Mouse (Mus musculus): ENCODE results near the gene Crocc2. TPM values are rescaled to one million over a fixed set of nuclear protein-coding genes. Genes with fewer than 3 reads are reported as not detected.

The Crocc2 gene
- polyA plus RNA-seq, 1 experiment from 2014 or later, result 0.04 TPM

DNA sequence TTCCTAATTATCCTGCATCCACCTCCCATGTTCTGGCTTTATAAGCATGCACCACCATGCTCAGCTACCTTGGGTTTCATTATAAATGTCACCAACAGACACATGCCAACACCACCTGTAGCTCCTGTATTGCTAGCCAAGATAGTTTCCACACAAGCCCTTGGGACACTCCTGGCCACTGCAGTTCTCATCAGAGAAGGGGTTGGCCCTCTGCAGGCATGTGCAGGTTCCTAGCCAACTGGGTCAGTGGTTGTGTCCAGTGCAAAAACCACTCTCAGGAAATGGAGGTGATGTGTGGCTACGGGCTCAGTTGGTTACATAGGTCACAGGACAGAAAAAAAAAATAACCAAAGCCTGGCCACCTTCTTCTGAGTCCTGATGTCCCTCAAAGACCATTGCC lies 25.7 kb upstream of the Crocc2 start:
- Histone ChIP-seq H3K36me3 (no peaks in the 10 kb centered on the region), H3K9me3 (no peaks in the 10 kb centered on the region), H3K27ac (no peak overlapping the region), H3K27me3 (replicated peaks) (no peaks in the 10 kb centered on the region), H3K9ac (no peak overlapping the region), H3K4me1 (replicated peaks) (0 out of 2 replicates have a peak, but pooled peaks cover 3% of the 10 kb centered on the region), H3K4me3 (replicated peaks) (no peak overlapping the region), H3K4me2 (replicated peaks) (no peak overlapping the region)
- ATAC-seq, result no peak
- 91% methylated on average over 1 of the region's 1 CpGs for WGBS

DNA sequence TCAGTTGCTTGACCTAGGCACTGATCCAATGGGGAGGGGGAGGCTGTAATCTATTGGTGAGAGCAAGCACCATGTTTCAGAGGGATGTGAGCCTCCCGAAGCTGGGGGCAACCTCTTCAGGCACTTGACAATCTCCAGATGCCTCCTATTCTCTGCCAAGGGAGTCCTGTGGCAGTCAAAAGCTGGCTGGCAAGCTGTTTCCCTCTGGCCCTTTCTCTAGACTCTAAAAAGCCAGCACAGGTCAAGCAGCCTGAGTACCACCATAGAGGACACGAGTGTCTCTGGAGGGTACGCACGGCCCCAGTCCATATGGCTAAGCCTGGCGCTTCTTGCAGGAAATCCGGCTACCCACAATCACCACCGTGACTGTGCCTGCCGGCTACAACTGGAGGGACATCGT lies 24.3 kb upstream of the Crocc2 start:
- Histone ChIP-seq H3K27me3 (replicated peaks) (no peaks in the 10 kb centered on the region), H3K4me1 (replicated peaks) (no peaks in the 10 kb centered on the region), H3K36me3 (no peaks in the 10 kb centered on the region), H3K27ac (no peak overlapping the region), H3K4me3 (replicated peaks) (no peak overlapping the region), H3K9me3 (no peaks in the 10 kb centered on the region), H3K9ac (no peak overlapping the region), H3K4me2 (replicated peaks) (no peak overlapping the region)
- WGBS, result 79% methylated on average over 9 of the region's 9 CpGs
- no peak for ATAC-seq

DNA sequence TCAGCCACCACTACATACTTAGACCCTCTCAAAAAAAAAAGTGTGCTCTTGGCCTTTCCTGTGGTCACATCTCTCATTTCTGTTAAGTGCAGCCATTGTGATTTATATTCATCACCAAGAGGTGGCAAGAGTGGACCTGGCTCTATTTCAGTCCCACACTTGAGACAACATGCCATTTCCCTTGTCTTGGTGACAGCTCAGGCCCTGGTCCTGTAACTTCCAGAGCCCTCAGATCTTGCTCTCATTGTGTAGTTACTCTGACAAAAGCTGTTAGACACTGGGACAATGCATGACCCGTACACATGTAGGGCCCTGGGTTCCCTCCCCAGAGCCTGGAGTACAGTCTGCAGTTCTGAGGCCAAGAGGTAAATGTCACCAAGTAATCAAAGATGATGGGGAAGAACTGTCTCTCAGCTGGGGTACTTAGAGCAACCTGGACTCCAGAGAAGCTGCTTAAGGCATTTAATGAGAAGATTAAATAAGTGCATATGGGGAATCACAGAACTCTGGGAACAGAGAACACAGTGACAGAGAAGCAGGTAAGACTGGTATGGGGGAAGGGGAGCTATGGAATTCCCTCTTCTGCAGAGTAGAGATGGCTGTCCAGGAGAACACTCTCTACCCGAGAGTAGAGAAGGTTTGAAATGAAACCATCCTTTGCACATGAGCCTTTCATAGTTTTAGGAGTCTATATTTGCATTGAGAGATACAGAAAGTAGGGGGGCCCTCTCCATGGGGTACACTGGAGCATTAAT lies 17.4 kb upstream of the Crocc2 start:
- no peaks in the 10 kb centered on the region for H3K36me3 ChIP-seq
- no peak overlapping the region for H3K4me2 ChIP-seq (replicated peaks)
- no peak overlapping the region for H3K27ac ChIP-seq
- H3K4me1 ChIP-seq (replicated peaks), result no peaks in the 10 kb centered on the region
- WGBS, result 67% methylated on average over 2 of the region's 2 CpGs
- no peak overlapping the region for H3K9ac ChIP-seq
- no peaks in the 10 kb centered on the region for H3K9me3 ChIP-seq
- no peak for ATAC-seq
- no peak overlapping the region for H3K4me3 ChIP-seq (replicated peaks)
- no peaks in the 10 kb centered on the region for H3K27me3 ChIP-seq (replicated peaks)

DNA sequence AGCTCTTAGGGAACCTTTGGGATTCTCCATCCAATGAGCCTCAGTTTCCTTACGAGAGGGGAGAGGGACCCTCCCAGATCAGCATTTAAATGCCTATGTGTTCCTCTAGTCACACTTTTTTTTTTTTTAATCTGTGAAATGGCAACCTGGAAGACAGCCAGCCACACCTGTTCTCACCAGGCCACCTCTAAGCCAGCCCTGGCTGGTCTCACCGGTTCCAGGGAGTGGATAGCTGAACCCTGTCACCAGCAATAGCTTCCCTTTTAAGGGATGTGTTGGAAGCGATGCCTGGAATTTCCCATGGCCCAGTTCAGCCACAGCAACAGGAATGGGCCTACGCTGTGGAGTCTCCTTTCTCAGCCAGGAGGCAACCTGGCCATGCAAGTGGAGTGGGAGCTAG lies 11.0 kb upstream of the Crocc2 start:
- Histone ChIP-seq H3K9me3 (no peaks in the 10 kb centered on the region), H3K4me3 (replicated peaks) (no peak overlapping the region), H3K9ac (no peak overlapping the region), H3K27me3 (replicated peaks) (no peaks in the 10 kb centered on the region), H3K4me1 (replicated peaks) (peaks cover 18% of the 10 kb centered on the region; the same call in 1 of the 2 replicates), H3K27ac (no peak overlapping the region), H3K4me2 (replicated peaks) (no peak overlapping the region), H3K36me3 (no peaks in the 10 kb centered on the region)
- peak; percentile 24; the same call in 1 of the 2 replicates for ATAC-seq
- 78% methylated on average over 4 of the region's 4 CpGs for WGBS

DNA sequence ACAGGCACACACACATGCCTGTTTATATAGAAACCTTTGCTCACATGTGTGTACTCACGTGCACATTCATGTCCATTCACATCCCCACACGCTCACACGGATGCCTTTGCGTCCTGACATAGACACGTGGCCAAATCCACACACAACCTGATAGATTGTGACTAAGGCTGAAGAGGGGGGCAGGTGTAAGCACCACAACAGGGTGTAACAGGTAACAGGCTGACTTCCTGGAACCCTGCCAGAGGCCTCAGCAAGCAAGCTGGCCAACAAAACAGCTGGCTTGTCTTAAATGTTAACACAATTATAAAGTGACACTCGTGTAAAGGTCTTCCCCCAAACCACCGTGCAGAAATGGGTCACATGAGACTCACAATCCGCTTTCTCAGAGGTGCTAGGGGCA lies 9.6 kb upstream of the Crocc2 start:
- no peaks in the 10 kb centered on the region for H3K36me3 ChIP-seq
- no peaks in the 10 kb centered on the region for H3K27me3 ChIP-seq (replicated peaks)
- 72% methylated on average over 8 of the region's 8 CpGs for WGBS
- H3K9ac ChIP-seq, result no peak overlapping the region
- peak overlapping the region; percentile 55 for H3K4me2 ChIP-seq (replicated peaks)
- no peak for ATAC-seq
- peaks cover 18% of the 10 kb centered on the region; the same call in 1 of the 2 replicates for H3K4me1 ChIP-seq (replicated peaks)
- H3K4me3 ChIP-seq (replicated peaks), result no peak overlapping the region; the same call in 1 of the 2 replicates
- no peaks in the 10 kb centered on the region for H3K9me3 ChIP-seq
- H3K27ac ChIP-seq, result no peak overlapping the region

DNA sequence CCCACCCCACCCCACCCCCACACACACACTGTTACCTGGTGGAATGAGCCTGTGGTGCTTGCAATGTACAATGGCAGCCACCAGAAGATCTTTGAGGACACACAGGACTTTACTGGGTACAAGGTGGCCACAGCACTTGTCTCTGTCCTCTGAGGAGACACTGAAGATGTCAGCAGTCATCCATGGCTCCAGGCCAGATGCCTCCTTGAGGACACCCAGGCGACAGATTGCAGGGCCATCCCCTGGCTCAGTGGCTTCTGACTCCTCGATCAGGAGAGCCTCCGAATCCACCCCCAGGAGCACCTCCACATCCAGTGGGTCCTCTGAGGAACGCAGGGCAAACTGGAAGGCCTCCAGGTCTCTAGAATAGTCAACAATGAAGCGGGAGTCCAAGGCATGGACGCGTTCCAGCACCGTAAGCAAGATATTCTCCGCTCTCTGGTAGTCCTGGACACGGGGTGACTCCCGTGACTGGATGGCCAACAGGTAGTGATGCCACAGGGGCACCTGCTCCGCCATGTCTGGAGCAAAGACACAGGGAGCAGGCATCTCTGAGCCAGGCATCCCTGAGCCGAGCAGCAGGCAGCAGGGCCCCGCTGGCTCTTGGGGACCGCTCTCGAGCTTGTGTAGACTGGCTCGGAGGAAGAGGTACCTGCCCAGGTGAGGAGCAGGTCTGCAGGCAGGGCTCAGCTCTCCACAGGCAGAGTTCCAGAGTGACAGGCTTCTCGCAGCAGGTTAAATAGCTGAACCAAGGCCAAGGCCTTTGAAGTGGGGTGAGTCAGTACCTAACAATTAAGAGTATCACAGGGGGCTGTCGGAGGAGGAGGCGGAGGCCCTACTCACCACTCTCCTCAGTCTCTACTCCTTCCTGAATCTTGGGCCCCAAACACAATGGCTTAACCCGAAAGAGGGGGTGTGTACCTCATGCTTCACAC lies 8.7 kb upstream of the Crocc2 start:
- Histone ChIP-seq H3K4me3 (replicated peaks) (peak overlapping the region; percentile 9), H3K9ac (peak overlapping the region; percentile 21; the same call in 1 of the 2 replicates), H3K27me3 (replicated peaks) (no peaks in the 10 kb centered on the region), H3K9me3 (no peaks in the 10 kb centered on the region), H3K4me1 (replicated peaks) (peaks cover 18% of the 10 kb centered on the region; the same call in 1 of the 2 replicates), H3K4me2 (replicated peaks) (peak overlapping the region; percentile 55), H3K27ac (peak overlapping the region; percentile 15), H3K36me3 (no peaks in the 10 kb centered on the region)
- WGBS, result 70% methylated on average over 21 of the region's 21 CpGs
- peak; percentile 55 for ATAC-seq

DNA sequence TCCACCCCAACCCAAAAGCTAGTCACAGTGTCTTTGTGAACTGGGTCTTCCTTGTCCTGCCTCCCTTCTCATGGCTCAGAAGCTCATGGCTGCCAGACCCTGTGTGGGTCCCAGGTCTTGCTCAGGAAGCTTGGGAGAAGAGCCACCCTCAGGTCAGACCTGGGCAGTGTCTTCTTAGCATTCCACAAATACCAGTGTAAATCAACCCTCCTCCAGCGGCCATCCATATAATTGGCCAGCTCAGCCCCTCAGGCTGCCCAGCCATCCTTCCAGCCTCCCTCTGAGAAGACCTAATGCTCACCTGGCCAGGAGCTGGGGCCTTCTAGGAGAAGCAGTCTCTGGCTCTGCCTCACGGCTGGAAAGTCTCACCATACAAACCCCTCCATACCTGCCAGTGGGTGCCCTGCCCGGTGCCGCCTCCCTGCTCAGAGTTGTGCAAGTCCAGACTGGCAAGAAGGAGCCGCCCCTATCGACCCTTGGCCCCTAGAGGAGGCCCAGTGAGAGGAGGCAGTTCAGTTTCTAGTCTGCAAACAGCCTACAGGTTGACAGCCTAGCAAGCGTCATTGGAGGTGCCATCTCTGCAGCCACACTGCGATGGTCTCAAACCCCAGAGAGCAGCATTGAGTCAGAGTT lies 7.9 kb upstream of the Crocc2 start, which contains the start of gene 2310007B03Rik:
2310007B03Rik (minus strand) TSS at position 448 of the 633 bp plus-strand sequence.
- 41% methylated on average over 8 of the region's 8 CpGs for WGBS
- Histone ChIP-seq H3K27ac (peak within 1 kb of the TSS; percentile 44), H3K4me1 (replicated peaks) (peaks cover 18% of the 10 kb centered on the region; the same call in 1 of the 2 replicates), H3K4me3 (replicated peaks) (peak within 1 kb of the TSS; percentile 9), H3K27me3 (replicated peaks) (no peaks in the 10 kb centered on the region), H3K9me3 (no peaks in the 10 kb centered on the region), H3K9ac (peak within 1 kb of the TSS; percentile 21; the same call in 1 of the 2 replicates), H3K36me3 (no peaks in the 10 kb centered on the region), H3K4me2 (replicated peaks) (peak within 1 kb of the TSS; percentile 55)
- ATAC-seq, result peak; percentile 89

DNA sequence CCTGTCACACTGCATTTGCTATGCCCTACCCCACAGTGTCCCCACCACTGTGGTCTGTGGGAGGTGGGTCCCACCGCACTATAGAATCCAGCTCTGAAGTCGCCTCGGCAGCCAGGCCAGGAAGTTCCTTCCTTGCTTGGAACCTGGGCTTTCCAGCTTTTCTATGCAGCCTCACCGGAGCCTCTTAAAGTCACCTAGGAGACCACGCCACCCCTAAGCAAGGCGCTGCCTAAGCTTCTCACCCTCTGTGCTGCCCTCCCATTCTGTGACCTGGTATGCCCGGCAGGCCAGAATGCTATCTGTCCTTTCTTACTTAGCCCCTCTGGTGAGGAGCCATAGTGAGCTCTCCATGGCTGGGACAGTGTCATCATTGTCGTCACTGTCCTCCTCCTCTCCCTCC lies 7.2 kb upstream of the Crocc2 start:
- Histone ChIP-seq H3K4me3 (replicated peaks) (no peak overlapping the region), H3K27ac (0 out of 2 replicates have a peak overlapping the region, but pooled peaks have one; percentile 44), H3K36me3 (no peaks in the 10 kb centered on the region), H3K4me2 (replicated peaks) (peak overlapping the region; percentile 55), H3K27me3 (replicated peaks) (no peaks in the 10 kb centered on the region), H3K9ac (no peak overlapping the region), H3K4me1 (replicated peaks) (peaks cover 18% of the 10 kb centered on the region; the same call in 1 of the 2 replicates), H3K9me3 (no peaks in the 10 kb centered on the region)
- ATAC-seq, result 0 out of 2 replicates have a peak, but pooled peaks have one; percentile 7
- WGBS, result 76% methylated on average over 8 of the region's 8 CpGs

DNA sequence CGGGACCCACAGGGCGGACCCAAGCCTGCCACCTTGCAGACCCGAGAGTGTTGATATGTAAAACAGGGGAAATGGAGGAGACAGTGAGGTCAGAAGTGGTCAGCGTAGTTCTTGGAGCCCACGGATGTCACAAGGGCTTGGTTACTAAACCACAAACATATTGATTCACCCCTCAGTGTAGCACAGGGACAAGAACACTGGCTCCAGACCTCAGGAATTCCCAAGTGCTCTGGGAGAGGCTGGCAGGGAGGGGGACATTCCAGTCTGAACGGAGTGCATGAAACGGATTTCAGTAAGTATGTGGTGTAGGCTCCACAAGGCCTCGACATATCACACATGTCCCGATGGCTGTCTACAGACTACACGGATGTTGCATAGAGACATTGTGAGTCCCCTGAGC lies 6.6 kb upstream of the Crocc2 start:
- WGBS, result 67% methylated on average over 10 of the region's 10 CpGs

DNA sequence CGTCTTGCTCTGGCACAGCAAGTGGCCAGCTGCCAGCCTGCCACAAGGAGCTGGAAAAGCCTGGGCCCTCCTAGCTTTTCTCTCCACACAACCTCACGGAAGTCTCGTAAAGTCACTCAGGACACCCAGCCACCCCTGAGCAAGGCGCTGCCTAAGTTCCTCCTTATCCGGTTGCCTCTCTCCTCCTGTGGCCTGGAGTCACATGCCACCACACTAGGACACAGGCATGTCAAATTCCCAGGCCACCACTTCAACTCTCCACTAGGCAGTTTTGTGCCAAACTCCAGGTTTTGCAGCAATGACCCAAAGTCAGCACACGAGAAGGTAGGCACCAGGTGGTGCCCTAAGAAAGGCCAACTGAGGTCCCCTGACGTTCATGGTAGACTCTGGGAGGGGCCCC lies 5.9 kb upstream of the Crocc2 start:
- Histone ChIP-seq H3K9me3 (no peaks in the 10 kb centered on the region), H3K36me3 (no peaks in the 10 kb centered on the region), H3K9ac (no peak overlapping the region), H3K4me2 (replicated peaks) (no peak overlapping the region), H3K4me1 (replicated peaks) (peaks cover 18% of the 10 kb centered on the region; the same call in 1 of the 2 replicates), H3K4me3 (replicated peaks) (no peak overlapping the region), H3K27me3 (replicated peaks) (no peaks in the 10 kb centered on the region), H3K27ac (no peak overlapping the region)
- WGBS, result 85% methylated on average over 7 of the region's 7 CpGs
- ATAC-seq, result no peak

More for the DNA sequence above, 6.6 kb upstream of the Crocc2 start:
- H3K36me3 ChIP-seq, result no peaks in the 10 kb centered on the region
- H3K4me3 ChIP-seq (replicated peaks), result no peak overlapping the region
- H3K9me3 ChIP-seq, result no peaks in the 10 kb centered on the region
- no peak overlapping the region for H3K4me2 ChIP-seq (replicated peaks)
- H3K27ac ChIP-seq, result no peak overlapping the region
- no peaks in the 10 kb centered on the region for H3K27me3 ChIP-seq (replicated peaks)
- no peak for ATAC-seq
- peaks cover 18% of the 10 kb centered on the region; the same call in 1 of the 2 replicates for H3K4me1 ChIP-seq (replicated peaks)
- H3K9ac ChIP-seq, result no peak overlapping the region

DNA sequence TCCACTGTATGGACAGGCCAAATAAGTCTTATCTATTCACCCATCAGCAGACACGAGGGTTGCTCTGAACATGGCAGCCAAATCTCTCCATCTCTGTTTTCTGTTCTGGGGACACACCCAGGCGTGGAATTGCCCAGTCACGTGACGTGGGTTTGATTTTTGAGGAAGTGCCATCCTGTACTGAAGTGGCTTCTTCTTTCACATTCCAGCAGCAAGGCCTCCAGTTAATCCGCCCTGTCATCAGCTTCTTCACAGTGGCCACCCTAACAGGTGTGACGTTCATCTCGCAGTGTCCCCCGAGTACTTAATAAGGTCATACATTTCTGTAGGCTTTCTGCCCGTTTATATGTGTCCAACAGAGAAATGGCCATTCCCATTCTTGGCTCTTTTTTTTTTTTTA lies 3.1 kb upstream of the Crocc2 start:
- 73% methylated on average over 9 of the region's 9 CpGs for WGBS
- no peaks in the 10 kb centered on the region for H3K9me3 ChIP-seq
- 0 out of 2 replicates have a peak, but pooled peaks cover 8% of the 10 kb centered on the region for H3K4me1 ChIP-seq (replicated peaks)
- no peak overlapping the region for H3K4me3 ChIP-seq (replicated peaks)
- H3K36me3 ChIP-seq, result no peaks in the 10 kb centered on the region
- no peak overlapping the region for H3K9ac ChIP-seq
- no peak for ATAC-seq
- no peak overlapping the region for H3K27ac ChIP-seq
- no peak overlapping the region for H3K4me2 ChIP-seq (replicated peaks)
- H3K27me3 ChIP-seq (replicated peaks), result no peaks in the 10 kb centered on the region
